Mouse (Mus musculus): ENCODE measurements at regions not wholly inside any gene's neighbourhood (a gene's known extent, or its start where the extent isn't known, plus 50 kb on each side); places are given as distances from the start of the nearest gene placed in this dataset.

- DNase-seq (ENCODE audit: low spot score), result no peak
Observed at GRCm38 (mm10) chr13:44133436-44133835, 348.9 kb downstream of the Cd83 start.

GRCm38 (mm10) chr13:44141181-44141580 lies 356.6 kb downstream of the Cd83 start:
- DNase-seq (ENCODE audit: low spot score), result no peak

DNA sequence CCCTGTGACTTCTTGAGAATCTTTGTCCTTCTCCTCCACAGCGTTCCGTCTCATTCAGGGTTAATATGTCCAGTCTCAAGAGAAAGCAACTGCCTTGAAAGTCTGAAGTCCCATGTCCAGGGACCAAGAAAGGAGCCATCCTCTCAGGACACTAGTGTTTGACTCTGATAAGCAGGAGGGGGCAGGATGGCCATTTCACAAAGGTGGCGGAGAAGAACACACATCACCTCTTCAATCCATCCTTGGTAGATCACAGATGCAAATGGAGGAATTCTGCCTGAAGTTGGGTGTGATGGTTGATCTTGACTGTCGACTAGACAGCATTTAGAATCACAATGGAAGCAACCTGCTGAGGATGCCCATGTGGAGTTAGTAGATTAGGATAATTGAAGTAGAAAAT lies 360.9 kb downstream of the Cd83 start:
- no peak for DNase-seq (ENCODE audit: low spot score)

GRCm38 (mm10) chr13:44147841-44148240 lies 363.3 kb downstream of the Cd83 start:
- no peak for DNase-seq (ENCODE audit: low spot score)

GRCm38 (mm10) chr13:44149499-44149898 lies 364.9 kb downstream of the Cd83 start:
- no peak for DNase-seq (ENCODE audit: low spot score)

DNA sequence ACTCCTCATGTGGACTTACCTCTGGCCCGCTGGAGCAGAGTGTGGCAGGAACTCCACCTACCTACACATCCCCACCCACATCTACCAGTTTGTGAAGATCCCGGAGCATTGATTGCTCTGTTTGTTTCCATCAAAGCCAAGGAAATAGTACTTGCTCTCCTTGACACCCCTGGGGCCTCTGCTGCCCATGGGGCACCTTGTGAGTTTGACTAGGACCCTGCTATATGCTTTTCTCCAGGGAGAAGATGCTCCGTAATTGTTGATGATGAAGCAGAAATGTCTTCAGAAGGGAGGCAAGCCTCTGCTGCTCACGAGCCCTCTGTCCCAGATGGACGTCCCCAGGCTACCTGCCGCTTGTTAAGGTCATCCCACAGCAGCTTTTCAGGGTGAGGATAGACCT lies 367.0 kb downstream of the Cd83 start:
- DNase-seq (ENCODE audit: low spot score), result no peak

DNA sequence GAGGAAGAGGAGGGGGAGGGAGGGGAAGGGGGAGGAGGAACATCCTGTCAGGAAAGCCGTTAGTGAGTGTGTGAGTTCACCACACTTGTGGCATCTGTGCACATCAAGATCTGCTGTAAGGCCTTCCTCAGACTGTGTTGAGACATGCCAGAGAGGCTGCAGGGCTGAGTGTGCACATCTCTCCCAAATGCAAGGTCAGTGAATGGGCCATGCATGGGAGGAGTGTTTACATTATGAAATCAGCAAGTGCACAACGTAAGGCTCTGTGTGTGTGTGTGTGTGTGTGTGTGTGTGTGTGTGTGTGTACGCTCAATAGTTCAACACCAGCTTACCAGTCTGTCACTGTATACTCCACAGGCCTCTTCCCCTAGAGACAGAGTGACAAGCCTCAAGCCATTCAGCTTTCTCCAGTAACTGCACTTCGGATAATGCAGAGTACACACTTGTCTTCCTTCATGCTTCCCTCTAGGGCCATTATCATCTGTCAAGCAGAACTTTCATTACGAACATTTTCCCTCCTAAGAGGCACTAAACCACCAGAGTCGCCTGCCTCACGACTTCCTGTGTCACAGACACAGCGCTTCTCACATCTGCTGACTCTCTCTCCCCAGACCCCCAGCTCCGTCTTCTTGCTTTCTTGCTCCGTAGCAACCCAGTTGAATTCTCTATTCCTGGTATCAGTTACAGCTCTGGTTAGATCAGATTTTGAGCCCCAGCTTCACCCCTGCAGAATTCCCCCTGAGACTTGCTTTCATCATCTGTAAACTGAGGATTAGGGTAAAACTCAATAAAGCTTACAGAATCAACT lies 368.4 kb downstream of the Cd83 start:
- DNase-seq (ENCODE audit: low spot score), result no peak

DNA sequence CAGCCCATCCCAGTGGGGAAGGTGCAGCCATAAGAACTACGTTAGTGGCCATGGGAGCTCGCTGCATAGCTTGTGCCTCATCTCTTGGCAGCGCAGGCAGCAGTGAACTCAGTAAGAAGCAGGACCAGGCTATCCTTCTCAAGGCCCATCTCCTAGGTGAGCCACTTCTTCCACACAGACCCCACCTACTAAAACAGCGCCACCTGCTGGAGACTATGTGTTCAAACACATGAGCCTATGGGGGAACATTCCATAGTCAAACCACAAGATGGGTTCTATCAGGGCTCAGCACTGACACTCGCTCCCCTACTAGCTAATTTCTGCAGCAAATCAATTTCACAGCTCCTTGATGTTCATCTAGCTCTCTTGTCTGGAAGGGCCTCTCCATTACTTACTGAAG lies 369.2 kb downstream of the Cd83 start:
- no peak for DNase-seq (ENCODE audit: low spot score)

GRCm38 (mm10) chr13:44155956-44156355 lies 371.4 kb downstream of the Cd83 start:
- no peak for DNase-seq (ENCODE audit: low spot score)

DNA sequence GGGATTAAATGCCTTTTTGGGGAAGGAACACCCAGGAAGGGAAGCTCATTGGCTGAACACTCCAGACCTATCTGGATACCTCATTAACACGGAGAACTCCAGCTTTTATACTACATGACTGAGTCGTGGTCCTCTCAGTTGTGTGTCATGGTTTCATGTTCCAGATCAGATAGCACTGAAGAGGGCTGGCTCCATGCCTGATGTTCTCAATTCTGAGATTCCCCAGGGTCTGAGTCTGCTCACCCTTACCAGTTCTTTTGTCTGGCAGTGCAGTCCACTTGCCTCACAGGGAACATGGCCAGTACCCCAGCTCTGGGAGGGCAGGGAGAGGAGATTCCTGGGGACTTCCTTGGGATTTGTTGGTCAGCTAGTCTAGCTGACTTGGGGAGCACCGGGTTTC lies 372.0 kb downstream of the Cd83 start:
- DNase-seq (ENCODE audit: low spot score), result no peak

GRCm38 (mm10) chr13:44157236-44157635 lies 372.7 kb downstream of the Cd83 start:
- no peak for DNase-seq (ENCODE audit: low spot score)

DNA sequence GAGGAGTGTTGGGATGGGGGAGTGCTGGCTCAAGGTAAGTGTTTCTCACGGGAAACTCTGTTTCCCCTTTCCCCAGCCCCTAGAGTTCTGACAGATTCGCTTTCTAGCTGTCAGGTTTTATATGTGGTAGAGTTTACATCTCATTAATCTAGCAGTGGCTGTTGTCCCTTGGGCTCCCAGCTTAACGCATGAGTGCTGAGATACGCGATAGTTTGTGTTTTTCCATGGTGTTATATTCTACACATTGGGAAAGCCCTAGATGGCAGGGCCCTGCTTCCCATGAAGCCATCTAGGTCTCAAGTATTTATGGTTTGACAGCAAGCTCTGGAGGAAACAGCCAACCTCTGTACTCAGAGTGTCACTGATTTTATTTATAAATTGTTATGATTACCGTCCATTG lies 373.8 kb downstream of the Cd83 start:
- DNase-seq (ENCODE audit: low spot score), result no peak

DNA sequence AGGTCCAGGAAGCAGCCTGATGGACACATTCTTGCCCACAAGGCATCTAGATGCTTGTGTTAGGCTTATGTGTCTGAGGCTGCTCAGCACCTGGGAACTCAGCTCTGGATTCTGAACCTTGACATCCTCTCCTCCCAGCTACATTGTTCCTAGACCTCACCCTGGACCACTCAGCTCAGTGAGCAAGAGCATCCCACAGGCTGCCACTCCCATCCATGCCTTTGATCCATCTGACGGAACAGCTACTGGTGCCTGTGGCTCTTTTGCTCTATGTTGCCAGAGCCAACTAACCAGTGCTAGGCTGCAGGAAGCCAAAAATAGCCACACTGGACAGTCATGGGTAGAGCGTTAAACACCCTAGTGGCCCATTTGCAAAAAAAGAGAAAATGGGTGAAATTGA lies 374.8 kb downstream of the Cd83 start:
- no peak for DNase-seq (ENCODE audit: low spot score)

GRCm38 (mm10) chr13:44164746-44165145 lies 380.2 kb downstream of the Cd83 start:
- no peak for DNase-seq (ENCODE audit: low spot score)

- no peak for DNase-seq (ENCODE audit: low spot score)
Observed at GRCm38 (mm10) chr13:44167186-44167585, 382.6 kb downstream of the Cd83 start.

GRCm38 (mm10) chr13:44168186-44168585 lies 383.6 kb downstream of the Cd83 start:
- DNase-seq (ENCODE audit: low spot score), result no peak

DNA sequence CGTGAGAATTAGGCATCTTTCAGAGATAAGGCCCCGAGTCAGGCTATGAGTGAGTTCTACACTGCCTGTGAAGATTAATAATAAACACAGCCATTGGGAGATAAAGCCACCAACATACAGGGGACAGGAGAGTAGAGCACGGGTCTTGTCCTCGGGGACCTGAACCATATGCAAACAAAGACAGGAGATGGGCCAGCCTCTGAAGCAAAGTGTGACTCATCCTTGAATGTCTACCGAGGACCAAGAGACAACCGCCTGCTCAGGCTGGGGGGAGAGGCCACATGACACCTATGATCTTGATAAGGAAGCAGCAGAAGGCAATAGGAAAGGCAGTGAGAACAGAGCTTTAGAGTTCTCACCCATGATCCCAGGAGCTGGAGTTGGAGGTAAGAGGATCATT lies 387.1 kb downstream of the Cd83 start:
- no peak for DNase-seq (ENCODE audit: low spot score)

DNA sequence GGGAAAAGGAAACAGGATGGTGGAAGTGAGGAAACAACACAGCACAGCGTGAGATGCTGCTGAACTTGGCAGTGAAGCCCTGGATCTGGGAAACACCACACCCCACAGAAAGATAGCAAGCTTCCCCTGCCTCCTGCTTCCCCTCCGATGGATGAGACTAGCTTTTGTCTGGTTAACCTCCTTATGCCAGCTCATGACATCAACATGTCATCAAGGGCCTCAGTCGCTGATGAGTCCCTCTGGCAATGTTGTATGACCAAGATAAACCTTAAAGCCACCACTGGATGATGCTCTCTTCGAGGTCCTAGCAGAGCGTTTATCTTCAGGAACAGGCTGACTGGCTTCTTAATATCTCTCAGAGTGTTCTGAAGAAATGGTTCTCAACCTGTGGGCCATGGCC lies 388.1 kb downstream of the Cd83 start:
- DNase-seq (ENCODE audit: low spot score), result no peak

- no peak for DNase-seq (ENCODE audit: low spot score)
Observed at GRCm38 (mm10) chr13:44174236-44174635, 389.7 kb downstream of the Cd83 start.

DNA sequence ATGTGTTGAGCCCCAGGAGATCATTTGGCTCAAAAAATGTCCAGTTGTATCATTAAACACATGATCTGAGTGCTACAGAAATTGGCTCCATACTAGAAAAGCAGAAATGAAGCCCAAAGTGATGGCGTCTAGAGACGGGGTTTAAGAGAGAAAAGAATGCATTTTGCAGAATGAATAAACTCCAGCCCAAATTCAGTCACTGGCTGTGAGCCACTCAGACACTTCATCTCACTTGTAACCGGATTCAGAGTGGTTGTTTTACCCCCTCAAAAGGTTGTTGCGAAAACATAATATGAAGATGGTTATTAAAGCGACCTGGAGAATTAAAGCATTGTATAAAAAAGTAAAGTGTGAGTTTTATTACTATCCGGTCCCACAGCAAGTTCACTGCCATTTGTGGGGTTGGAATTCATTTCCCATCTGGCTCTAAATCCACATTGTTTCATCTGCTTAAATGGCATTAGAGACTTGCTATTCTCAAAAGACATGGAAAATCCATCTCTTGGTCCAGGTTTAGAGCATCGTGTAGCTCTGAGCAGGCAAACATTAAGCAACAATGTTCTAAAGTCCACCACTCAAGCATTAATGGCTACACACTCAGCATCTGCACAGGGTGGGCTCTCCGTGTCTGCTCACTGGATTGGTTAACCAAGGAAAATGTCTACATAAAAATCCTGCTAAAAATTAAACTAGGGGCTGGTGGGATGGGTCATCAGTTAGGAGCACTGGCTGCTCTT lies 390.9 kb downstream of the Cd83 start:
- DNase-seq (ENCODE audit: low spot score), result no peak

DNA sequence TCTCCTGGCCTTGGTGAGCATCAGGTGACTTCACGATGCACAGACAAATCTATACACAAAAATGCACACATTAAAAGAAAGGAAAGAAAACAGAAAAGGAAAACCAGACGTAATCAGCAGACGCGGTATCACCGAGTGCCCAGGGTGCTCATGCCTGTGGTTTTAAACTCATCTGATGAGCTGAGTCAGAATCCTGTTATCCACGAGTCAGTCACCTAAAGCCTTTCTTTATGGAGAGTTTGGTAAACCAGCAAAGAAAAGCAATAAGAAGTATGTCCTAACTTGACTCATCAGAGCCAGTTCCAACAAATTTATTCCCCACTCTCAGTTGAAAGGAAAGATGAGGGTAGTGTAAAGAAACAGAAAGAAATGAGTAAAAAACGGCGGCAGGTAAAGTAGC lies 391.5 kb downstream of the Cd83 start:
- DNase-seq (ENCODE audit: low spot score), result no peak

DNA sequence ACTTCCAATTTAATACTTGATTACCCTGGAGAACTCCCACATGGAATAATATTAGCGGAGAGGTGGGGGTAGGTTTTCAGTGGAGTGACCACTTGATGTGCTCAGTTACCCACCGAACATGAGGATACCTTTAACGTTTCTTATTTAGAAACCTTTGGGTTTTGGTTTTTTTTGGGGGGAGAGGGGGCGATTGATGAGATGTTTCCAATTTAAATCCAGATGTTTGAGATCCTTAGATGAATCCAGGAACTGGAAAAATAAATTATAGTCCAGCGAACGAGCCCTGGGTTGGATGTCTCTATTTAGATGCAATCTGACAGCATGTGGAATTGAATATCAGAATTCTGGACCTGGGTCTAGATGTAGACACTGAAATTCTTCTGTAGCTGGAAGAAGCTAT lies 393.4 kb downstream of the Cd83 start:
- no peak for DNase-seq (ENCODE audit: low spot score)

DNA sequence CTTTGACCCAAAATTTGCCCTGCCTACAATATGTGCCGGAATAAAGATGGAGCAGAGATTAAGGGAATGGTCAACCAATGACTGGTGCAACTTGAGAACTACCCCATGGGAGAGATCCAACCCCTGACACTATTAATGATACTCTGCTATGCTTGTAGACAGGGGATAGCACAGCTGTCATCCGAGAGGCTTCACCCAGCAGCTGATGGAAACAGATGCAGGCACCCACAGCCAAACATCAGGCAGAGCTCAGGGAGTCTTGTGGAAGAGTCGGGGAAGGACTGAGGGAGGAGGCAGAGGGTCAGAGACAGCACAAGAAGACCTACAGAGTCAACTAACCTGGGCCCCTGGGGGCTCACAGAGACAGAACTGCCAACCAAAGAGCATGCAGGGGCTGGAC lies 395.8 kb downstream of the Cd83 start:
- DNase-seq (ENCODE audit: low spot score), result no peak

Measured in testis, postnatal 10 days (tissue).